ENCODE assay signal across 7 mouse cellular contexts in the genomic region with DNA sequence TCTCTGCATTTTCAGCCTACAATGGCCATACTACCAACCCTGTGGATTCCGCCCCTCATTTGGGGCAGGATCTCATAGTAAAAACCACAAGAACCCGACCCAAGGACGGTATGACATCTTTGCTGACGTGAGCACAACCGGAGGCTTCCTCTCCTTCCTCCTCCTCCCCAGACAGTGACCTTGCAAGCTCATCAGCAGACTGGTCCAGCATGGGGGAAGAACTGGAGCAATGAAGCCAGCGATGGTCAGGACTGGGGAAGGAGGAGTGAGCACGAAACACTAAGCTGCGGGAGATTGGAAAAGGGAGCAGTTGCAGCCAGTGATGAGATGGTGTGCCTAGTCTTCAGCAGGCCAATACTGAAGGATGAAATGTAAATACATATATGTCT. TPM values are rescaled to one million over a fixed set of nuclear protein-coding genes. Genes with fewer than 3 reads are reported as not detected.
DNase-seq lines count a peak whose midpoint lies in the region; ATAC-seq and TF ChIP-seq lines count a peak whose summit lies in the region.

No protein-coding gene starts in this region.

- peak overlapping the region; percentile 31 for H3K4me3 ChIP-seq in lung, adult 2 months (replicated peaks; ENCODE audit: extremely low read depth, low read depth, low read length)
- H3K4me3 ChIP-seq in bone marrow, adult 2 months (replicated peaks; ENCODE audit: control insufficient read depth, low read depth, low read length): peak overlapping the region; percentile 78
- H3K4me3 ChIP-seq in embryonic facial prominence, embryonic 10.5 days: peak overlapping the region; percentile 90
- peak overlapping the region; percentile 93 for H3K4me3 ChIP-seq in intestine, embryonic 16.5 days (ENCODE audit: low read length)
- peak overlapping the region; percentile 94 for H3K4me3 ChIP-seq in neural tube, embryonic 12.5 days

- H3K36me3 ChIP-seq in embryonic facial prominence, embryonic 10.5 days (replicated peaks): peaks cover 7% of the 10 kb centered on the region
- peaks cover 4% of the 10 kb centered on the region; the same call in 1 of the 2 replicates for H3K36me3 ChIP-seq in intestine, embryonic 16.5 days (ENCODE audit: control insufficient read depth, insufficient read depth, low read length)
- peaks cover 10% of the 10 kb centered on the region for H3K36me3 ChIP-seq in neural tube, embryonic 12.5 days

- WGBS in lung, adult 2 months: 16% methylated on average over 8 of the region's 8 CpGs
- 2% methylated on average over 8 of the region's 8 CpGs for WGBS in bone marrow, adult 2 months
- 16% methylated on average over 8 of the region's 8 CpGs for WGBS in embryonic facial prominence, embryonic 10.5 days
- 9% methylated on average over 8 of the region's 8 CpGs for WGBS in intestine, embryonic 16.5 days
- WGBS in neural tube, embryonic 12.5 days: 12% methylated on average over 8 of the region's 8 CpGs

- DNase-seq in lung, adult 2 months: no peak
- no peak for DNase-seq in lung, postnatal 25 days (ENCODE audit: low spot score)
- peak; percentile 13 for DNase-seq in embryonic facial prominence, embryonic 10.5 days (ENCODE audit: low spot score)
- no peak for DNase-seq in urinary bladder, adult 18-20 months (ENCODE audit: low spot score in 2 of 2)

- H3K4me2 ChIP-seq in intestine, embryonic 16.5 days (ENCODE audit: low read depth, low read length): peak overlapping the region; percentile 83
- H3K4me2 ChIP-seq in neural tube, embryonic 12.5 days (replicated peaks): peak overlapping the region; percentile 80

- no peak for ATAC-seq in intestine, embryonic 16.5 days
- no peak for ATAC-seq in neural tube, embryonic 12.5 days (ENCODE audit: low FRiP score, low read depth)

- peaks cover 10% of the 10 kb centered on the region for H3K4me1 ChIP-seq in lung, adult 2 months (ENCODE audit: control insufficient read depth, insufficient read depth, low read length)
- peaks cover 5% of the 10 kb centered on the region; the same call in 1 of the 2 replicates for H3K4me1 ChIP-seq in bone marrow, adult 2 months (ENCODE audit: control insufficient read depth, insufficient read depth, low read length)
- peaks cover 23% of the 10 kb centered on the region for H3K4me1 ChIP-seq in embryonic facial prominence, embryonic 10.5 days
- H3K4me1 ChIP-seq in intestine, embryonic 16.5 days (ENCODE audit: control insufficient read depth, insufficient read depth, low read length): peaks cover 4% of the 10 kb centered on the region
- peaks cover 22% of the 10 kb centered on the region for H3K4me1 ChIP-seq in neural tube, embryonic 12.5 days

- H3K9me3 ChIP-seq in embryonic facial prominence, embryonic 10.5 days: no peaks in the 10 kb centered on the region
- no peaks in the 10 kb centered on the region for H3K9me3 ChIP-seq in intestine, embryonic 16.5 days (ENCODE audit: control insufficient read depth, low read length)
- H3K9me3 ChIP-seq in neural tube, embryonic 12.5 days: no peaks in the 10 kb centered on the region

- no peak overlapping the region for H3K27ac ChIP-seq in bone marrow, adult 2 months (ENCODE audit: control insufficient read depth, insufficient read depth, low read depth, low read length, poor library complexity)
- no peak overlapping the region for H3K27ac ChIP-seq in embryonic facial prominence, embryonic 10.5 days (replicated peaks)
- no peak overlapping the region for H3K27ac ChIP-seq in intestine, embryonic 16.5 days (ENCODE audit: low read length)
- H3K27ac ChIP-seq in neural tube, embryonic 12.5 days: 0 out of 2 replicates have a peak overlapping the region, but pooled peaks have one; percentile 1

- TF ChIP-seq CTCF in lung, adult 2 months (IDR thresholded peaks at IDR 0.05; ENCODE audit: insufficient read depth, low read length): no peak
- no peak; the same call in 1 of the 2 replicates for TF ChIP-seq CTCF in bone marrow, adult 2 months (IDR thresholded peaks at IDR 0.05; ENCODE audit: control insufficient read depth, insufficient read depth, low read length)

- peaks cover 17% of the 10 kb centered on the region for H3K27me3 ChIP-seq in embryonic facial prominence, embryonic 10.5 days (replicated peaks; ENCODE audit: low read depth, poor library complexity, severe bottlenecking)
- H3K27me3 ChIP-seq in intestine, embryonic 16.5 days (replicated peaks; ENCODE audit: control insufficient read depth, insufficient read depth, low read length): no peaks in the 10 kb centered on the region
- H3K27me3 ChIP-seq in neural tube, embryonic 12.5 days (replicated peaks): no peaks in the 10 kb centered on the region

- TF ChIP-seq POLR2A in lung, adult 2 months (IDR thresholded peaks at IDR 0.05; ENCODE audit: borderline replicate concordance, extremely low read depth, low read depth, low read length): no peak
- no peak for TF ChIP-seq POLR2A in bone marrow, adult 2 months (IDR thresholded peaks at IDR 0.05; ENCODE audit: borderline replicate concordance, control insufficient read depth, low read depth, low read length)

- H3K9ac ChIP-seq in intestine, embryonic 16.5 days (ENCODE audit: low read depth, low read length): peak overlapping the region; percentile 78
- H3K9ac ChIP-seq in neural tube, embryonic 12.5 days: peak overlapping the region; percentile 84

RNA-seq across cellular contexts. Expression of gene Madd, which starts 1.6 kb away (rescaled TPM):
- 21.7 and 31.3 TPM in 2 replicates for polyA plus RNA-seq in lung, adult 2 months (2012; rRNA removed)
- 20.5 and 44.4 TPM in 2 replicates for polyA plus RNA-seq in bone marrow, adult 2 months (2011; ENCODE audit: insufficient read depth, insufficient read length, low replicate concordance, missing spikeins)
- polyA plus RNA-seq in embryonic facial prominence, embryonic 10.5 days (2016; fragmentation: Nextera tagmentation; extraction: Ambion mirVana): 12.1 and 13.4 TPM in 2 replicates
- polyA plus RNA-seq in intestine, embryonic 16.5 days (2015; fragmentation: Nextera tagmentation; extraction: Ambion mirVana): 8.5 and 8.9 TPM in 2 replicates
- polyA plus RNA-seq in neural tube, embryonic 12.5 days (2016; fragmentation: Nextera tagmentation; extraction: Ambion mirVana): 42.0 and 51.8 TPM in 2 replicates

RNA-seq across cellular contexts. Expression of gene Nr1h3, which starts 20.6 kb away (rescaled TPM):
- 97.4 and 102 TPM in 2 replicates for polyA plus RNA-seq in lung, adult 2 months (2012; rRNA removed)
- polyA plus RNA-seq in bone marrow, adult 2 months (2011; ENCODE audit: insufficient read depth, insufficient read length, low replicate concordance, missing spikeins): 11.0 and 14.0 TPM in 2 replicates
- 1.1 and 1.4 TPM in 2 replicates for polyA plus RNA-seq in embryonic facial prominence, embryonic 10.5 days (2016; fragmentation: Nextera tagmentation; extraction: Ambion mirVana)
- polyA plus RNA-seq in intestine, embryonic 16.5 days (2015; fragmentation: Nextera tagmentation; extraction: Ambion mirVana): 21.8 and 24.2 TPM in 2 replicates
- polyA plus RNA-seq in neural tube, embryonic 12.5 days (2016; fragmentation: Nextera tagmentation; extraction: Ambion mirVana): 1.0 and 1.7 TPM in 2 replicates

RNA-seq across cellular contexts. Expression of gene Acp2, which starts 20.7 kb away (rescaled TPM):
- polyA plus RNA-seq in lung, adult 2 months (2012; rRNA removed): 20.7 and 25.0 TPM in 2 replicates
- 5.8 and 11.9 TPM in 2 replicates for polyA plus RNA-seq in bone marrow, adult 2 months (2011; ENCODE audit: insufficient read depth, insufficient read length, low replicate concordance, missing spikeins)
- polyA plus RNA-seq in embryonic facial prominence, embryonic 10.5 days (2016; fragmentation: Nextera tagmentation; extraction: Ambion mirVana): 26.0 and 29.0 TPM in 2 replicates
- polyA plus RNA-seq in intestine, embryonic 16.5 days (2015; fragmentation: Nextera tagmentation; extraction: Ambion mirVana): 20.4 and 22.9 TPM in 2 replicates
- polyA plus RNA-seq in neural tube, embryonic 12.5 days (2016; fragmentation: Nextera tagmentation; extraction: Ambion mirVana): 35.3 and 39.8 TPM in 2 replicates

RNA-seq across cellular contexts. Expression of gene Ddb2, which starts 54.8 kb away (rescaled TPM):
- polyA plus RNA-seq in lung, adult 2 months (2012; rRNA removed): 11.8 and 13.9 TPM in 2 replicates
- 14.4 and 32.4 TPM in 2 replicates for polyA plus RNA-seq in bone marrow, adult 2 months (2011; ENCODE audit: insufficient read depth, insufficient read length, low replicate concordance, missing spikeins)
- 9.3 and 9.9 TPM in 2 replicates for polyA plus RNA-seq in embryonic facial prominence, embryonic 10.5 days (2016; fragmentation: Nextera tagmentation; extraction: Ambion mirVana)
- polyA plus RNA-seq in intestine, embryonic 16.5 days (2015; fragmentation: Nextera tagmentation; extraction: Ambion mirVana): 14.4 and 15.2 TPM in 2 replicates
- 7.5 and 9.3 TPM in 2 replicates for polyA plus RNA-seq in neural tube, embryonic 12.5 days (2016; fragmentation: Nextera tagmentation; extraction: Ambion mirVana)

Comparison
In these comparisons a context has a peak if more than half of its experiments do, and no peak if none do; other contexts are left out.
1. H3K4me3 ChIP-seq: peak in every context shown above with its lines; median percentile 94 in neural tube, embryonic 12.5 days; 93 in intestine, embryonic 16.5 days; 90 in embryonic facial prominence, embryonic 10.5 days; 78 in bone marrow, adult 2 months; 31 in lung, adult 2 months.